Mouse (Mus musculus): ENCODE data around the gene Kdm2a.
"Not testable (repeated sequence)": the region's sequence is repeated elsewhere in the genome, so short reads cannot be mapped to it uniquely, and the experiment has no call there.

Kdm2a gene

DNA sequence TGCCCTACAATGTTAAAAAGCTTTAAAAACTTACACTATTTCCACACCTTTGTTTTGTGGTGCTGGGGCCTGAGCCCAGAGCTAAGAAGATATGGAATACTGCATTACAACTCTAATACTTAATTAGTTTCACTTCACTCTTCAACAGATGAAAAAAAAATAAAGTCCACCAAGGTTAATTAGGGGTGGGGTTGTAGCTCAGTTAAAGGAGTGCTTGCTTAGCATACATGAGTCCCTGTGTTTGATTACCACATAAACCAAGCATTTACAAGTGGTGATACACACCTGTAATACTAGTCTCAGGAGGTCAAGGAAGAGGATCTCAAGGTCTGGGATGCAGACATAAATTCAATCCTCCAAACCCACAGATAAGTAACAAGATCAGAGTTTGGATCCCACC lies 10.8 kb downstream of the Kdm2a start:
- Histone ChIP-seq H3K36me3 (ENCODE audit: control insufficient read depth, insufficient read depth, low read length, poor library complexity, severe bottlenecking) (0 out of 2 replicates have a peak, but pooled peaks cover 3% of the 10 kb centered on the region), H3K27me3 (ENCODE audit: control insufficient read depth, insufficient read depth, low read length, poor library complexity, severe bottlenecking) (no peaks in the 10 kb centered on the region)
- DNase-seq (ENCODE audit: low read depth, low spot score): no peak

DNA sequence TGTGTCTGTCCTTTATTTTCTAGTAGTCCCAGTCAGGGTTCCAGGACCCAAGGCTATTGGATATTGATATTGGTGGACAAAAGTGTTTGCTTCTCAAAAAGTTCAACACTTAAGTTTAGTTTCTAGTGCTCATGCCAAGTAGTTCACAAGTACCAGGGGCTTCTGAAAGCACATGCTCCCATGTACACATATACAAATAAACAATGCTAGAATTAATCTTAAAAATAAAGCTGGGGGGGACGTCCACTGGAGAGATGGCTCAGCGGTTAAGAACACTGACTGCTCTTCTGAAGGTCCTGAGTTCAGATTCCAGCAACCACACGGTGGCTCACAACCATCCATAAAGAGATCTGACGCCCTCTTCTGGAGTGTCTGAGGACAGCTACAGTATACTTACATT lies 13.1 kb downstream of the Kdm2a start:
- no peak for DNase-seq (ENCODE audit: low read depth, low spot score)
- Histone ChIP-seq H3K27me3 (ENCODE audit: control insufficient read depth, insufficient read depth, low read length, poor library complexity, severe bottlenecking) (no peaks in the 10 kb centered on the region), H3K36me3 (ENCODE audit: control insufficient read depth, insufficient read depth, low read length, poor library complexity, severe bottlenecking) (peaks cover 4% of the 10 kb centered on the region; the same call in 1 of the 2 replicates)

DNA sequence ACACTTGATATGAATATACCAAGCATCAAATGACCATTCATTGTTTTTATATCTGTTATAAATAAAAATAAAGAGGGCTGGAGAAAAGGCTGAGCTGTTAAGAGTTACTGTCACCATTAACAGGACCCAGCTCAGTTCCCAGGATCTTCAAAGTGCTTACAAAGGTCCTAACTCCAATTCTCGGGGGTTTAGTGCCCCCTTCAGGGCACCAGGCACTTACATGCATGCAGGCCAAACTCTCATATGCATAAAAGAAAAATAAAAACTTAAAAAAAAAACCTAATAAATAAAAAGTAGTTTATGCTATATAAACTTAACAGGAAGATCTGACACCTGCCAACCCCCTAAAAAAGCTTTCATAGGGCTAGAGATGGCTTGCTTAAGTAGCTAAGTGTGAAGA lies 13.8 kb downstream of the Kdm2a start:
- DNase-seq (ENCODE audit: low read depth, low spot score): peak; percentile 41
- Histone ChIP-seq H3K36me3 (ENCODE audit: control insufficient read depth, insufficient read depth, low read length, poor library complexity, severe bottlenecking) (peaks cover 4% of the 10 kb centered on the region; the same call in 1 of the 2 replicates), H3K27me3 (ENCODE audit: control insufficient read depth, insufficient read depth, low read length, poor library complexity, severe bottlenecking) (no peaks in the 10 kb centered on the region)

DNA sequence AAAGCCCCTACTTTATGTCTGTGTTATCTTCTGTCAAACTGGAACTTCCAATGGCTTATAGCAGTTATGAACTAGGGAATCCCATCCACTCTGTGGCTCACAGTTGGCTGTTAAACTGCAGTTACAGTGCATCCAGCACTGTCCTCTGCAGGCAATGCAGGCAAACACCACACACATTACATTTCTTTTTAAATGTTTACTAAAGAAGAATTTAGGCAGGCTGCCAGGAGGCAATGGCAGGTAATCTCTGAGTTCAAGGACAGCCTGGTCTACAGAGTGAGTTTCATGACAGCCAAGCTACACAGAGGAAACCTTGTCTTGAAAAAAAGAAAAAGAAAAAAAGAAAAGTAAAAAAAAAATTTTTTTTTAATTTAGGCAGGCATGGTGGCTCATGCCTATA lies 14.8 kb downstream of the Kdm2a start:
- Histone ChIP-seq H3K36me3 (ENCODE audit: control insufficient read depth, insufficient read depth, low read length, poor library complexity, severe bottlenecking) (peaks cover 5% of the 10 kb centered on the region; the same call in 1 of the 2 replicates), H3K27me3 (ENCODE audit: control insufficient read depth, insufficient read depth, low read length, poor library complexity, severe bottlenecking) (no peaks in the 10 kb centered on the region)
- DNase-seq (ENCODE audit: low read depth, low spot score): no peak

DNA sequence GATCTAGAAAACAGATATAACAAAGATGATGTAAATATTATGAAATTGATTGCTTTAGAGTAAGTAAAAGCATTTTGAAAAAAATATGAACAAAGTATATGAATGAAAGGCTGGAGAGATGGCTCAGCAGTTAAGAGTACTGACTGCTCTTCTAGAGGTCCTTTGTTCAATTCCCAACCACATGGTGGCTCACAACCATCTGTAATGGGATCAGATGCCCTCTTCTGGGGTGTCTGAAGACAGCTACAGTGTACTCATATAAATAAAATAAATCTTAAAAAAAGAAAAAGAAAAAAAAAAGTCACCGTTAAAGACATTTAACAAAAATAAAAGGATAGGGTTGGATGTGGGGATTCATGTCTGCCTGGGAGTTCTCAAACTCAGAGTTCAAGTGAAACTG lies 15.8 kb downstream of the Kdm2a start:
- not testable (repeated sequence) for H3K27me3 ChIP-seq (ENCODE audit: control insufficient read depth, insufficient read depth, low read length, poor library complexity, severe bottlenecking); DNase-seq (ENCODE audit: low read depth, low spot score); H3K36me3 ChIP-seq (ENCODE audit: control insufficient read depth, insufficient read depth, low read length, poor library complexity, severe bottlenecking)

DNA sequence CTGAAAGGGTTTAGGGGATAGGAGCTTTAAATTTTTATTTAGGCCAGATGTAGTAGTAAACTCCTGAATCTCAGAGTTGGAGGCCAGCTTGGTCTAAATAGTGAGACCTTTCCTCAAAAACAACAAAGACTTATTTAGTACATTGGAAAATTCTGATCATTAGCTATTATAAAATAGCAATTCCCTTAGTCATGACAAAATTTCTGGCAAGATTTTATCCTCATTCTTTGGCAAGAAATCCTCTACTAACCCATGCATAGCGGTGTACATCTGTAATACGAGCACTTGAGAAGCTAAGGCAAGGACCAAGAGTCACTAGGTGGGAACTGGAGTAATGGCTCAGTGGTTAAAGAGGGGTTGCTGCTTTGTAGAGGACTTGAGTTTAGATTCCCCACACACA lies 27.4 kb downstream of the Kdm2a start:
- no peak for DNase-seq (ENCODE audit: low read depth, low spot score)
- Histone ChIP-seq H3K36me3 (ENCODE audit: control insufficient read depth, insufficient read depth, low read length, poor library complexity, severe bottlenecking) (no peaks in the 10 kb centered on the region), H3K27me3 (ENCODE audit: control insufficient read depth, insufficient read depth, low read length, poor library complexity, severe bottlenecking) (no peaks in the 10 kb centered on the region)

DNA sequence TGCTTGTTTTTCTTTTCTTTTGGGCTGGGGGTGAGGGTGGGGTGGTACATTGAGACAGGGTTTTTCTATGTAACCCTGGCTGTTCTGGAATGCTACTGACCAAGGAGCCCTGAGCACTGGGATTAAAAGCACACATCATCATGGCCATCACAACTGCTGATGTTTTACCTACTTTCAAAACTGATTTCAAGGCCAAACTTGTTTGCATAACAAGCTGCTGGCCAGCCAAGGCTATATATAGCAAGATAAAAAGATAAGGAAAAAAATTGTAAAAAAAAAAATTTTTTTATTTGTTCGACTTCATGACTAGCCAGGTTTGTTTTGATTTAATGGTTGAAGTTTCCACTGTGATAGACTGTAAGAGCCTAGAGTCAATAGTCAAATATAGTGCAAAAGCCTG lies 27.8 kb downstream of the Kdm2a start:
- H3K27me3 ChIP-seq (ENCODE audit: control insufficient read depth, insufficient read depth, low read length, poor library complexity, severe bottlenecking): no peaks in the 10 kb centered on the region
- no peaks in the 10 kb centered on the region for H3K36me3 ChIP-seq (ENCODE audit: control insufficient read depth, insufficient read depth, low read length, poor library complexity, severe bottlenecking)
- no peak for DNase-seq (ENCODE audit: low read depth, low spot score)

DNA sequence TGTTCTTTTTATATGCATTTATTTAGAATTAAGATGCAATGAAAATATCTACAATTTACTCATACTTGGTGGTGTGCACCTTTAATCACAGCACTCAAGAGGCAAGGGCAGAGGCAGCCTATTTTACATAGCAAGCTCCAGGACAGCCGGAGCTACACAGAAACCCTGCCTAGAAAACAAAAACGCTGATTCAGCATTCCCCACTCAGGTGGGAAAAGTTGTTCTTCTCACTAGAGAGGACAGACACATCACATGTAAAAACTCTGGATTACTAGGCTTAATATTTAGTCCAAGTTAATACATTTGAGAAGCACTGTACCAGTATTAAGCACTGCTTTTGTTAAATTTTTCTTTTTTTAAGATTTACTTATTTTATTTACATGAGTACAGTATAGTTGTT lies 48.6 kb downstream of the Kdm2a start:
- DNase-seq (ENCODE audit: low read depth, low spot score): no peak
- no peaks in the 10 kb centered on the region for H3K27me3 ChIP-seq (ENCODE audit: control insufficient read depth, insufficient read depth, low read length, poor library complexity, severe bottlenecking)
- peaks cover 20% of the 10 kb centered on the region for H3K36me3 ChIP-seq (ENCODE audit: control insufficient read depth, insufficient read depth, low read length, poor library complexity, severe bottlenecking)

DNA sequence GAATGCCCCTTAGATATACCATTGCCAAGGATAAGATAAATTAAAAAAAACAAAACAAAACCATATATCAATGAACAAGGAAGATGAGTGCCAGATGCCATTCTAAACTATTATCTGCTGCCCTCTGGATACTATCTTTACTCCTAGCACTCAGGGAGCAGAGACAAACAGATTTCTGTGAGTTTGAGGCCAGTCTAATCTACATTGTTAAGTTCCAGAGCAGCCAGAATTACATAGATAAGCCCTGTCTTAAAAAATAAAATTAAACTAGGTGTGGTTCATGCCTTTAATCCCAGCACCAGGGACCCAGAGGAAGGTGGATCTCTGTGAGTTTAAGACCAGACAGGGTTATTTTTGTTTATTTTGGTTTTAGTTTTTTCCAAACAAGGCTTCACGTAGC lies 51.6 kb downstream of the Kdm2a start:
- no peaks in the 10 kb centered on the region for H3K27me3 ChIP-seq (ENCODE audit: control insufficient read depth, insufficient read depth, low read length, poor library complexity, severe bottlenecking)
- H3K36me3 ChIP-seq (ENCODE audit: control insufficient read depth, insufficient read depth, low read length, poor library complexity, severe bottlenecking): peaks cover 28% of the 10 kb centered on the region
- DNase-seq (ENCODE audit: low read depth, low spot score): no peak

DNA sequence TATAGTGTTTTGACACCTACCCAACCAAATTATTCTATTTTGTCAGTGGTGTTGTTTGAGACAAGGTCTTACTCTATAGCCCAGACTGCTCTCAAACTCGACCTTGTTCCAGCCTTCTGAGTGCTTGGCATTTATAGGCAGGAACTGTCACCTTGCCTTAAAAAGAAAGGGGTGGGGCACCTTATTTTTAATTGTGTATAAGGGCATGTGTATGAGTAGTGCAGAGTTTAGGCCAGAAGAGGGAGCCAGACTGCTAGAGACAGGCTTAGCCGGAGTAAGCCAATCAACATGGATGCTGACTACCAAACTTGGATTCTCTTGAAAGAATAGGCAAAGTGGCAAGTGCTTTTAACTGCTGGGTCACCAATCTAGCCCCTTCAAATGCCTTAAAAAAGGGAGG lies 59.9 kb downstream of the Kdm2a start:
- DNase-seq (ENCODE audit: low read depth, low spot score): peak; percentile 86
- Histone ChIP-seq H3K36me3 (ENCODE audit: control insufficient read depth, insufficient read depth, low read length, poor library complexity, severe bottlenecking) (peaks cover 19% of the 10 kb centered on the region), H3K27me3 (ENCODE audit: control insufficient read depth, insufficient read depth, low read length, poor library complexity, severe bottlenecking) (no peaks in the 10 kb centered on the region)

DNA sequence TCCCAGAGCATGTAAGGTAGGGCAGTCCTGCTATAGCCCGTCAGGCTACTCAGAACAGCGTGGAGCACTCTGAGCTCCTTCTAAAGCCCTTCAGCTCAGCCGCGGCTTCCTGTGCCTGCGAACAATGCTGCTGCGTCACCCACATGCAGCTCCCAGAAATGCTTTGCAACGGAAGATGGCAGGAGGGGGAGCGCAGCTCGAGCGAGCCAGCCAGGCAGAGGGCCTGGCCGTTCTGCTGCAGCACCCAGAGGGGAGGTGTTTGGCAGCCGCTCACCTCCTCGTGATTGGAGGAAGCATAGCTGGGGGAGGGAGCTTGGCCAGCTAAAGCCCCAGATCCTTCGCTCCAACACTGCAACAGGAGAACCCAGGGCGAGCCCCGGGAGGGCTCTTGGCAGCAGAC lies 64.3 kb downstream of the Kdm2a start:
- Histone ChIP-seq H3K27me3 (ENCODE audit: control insufficient read depth, insufficient read depth, low read length, poor library complexity, severe bottlenecking) (no peaks in the 10 kb centered on the region), H3K36me3 (ENCODE audit: control insufficient read depth, insufficient read depth, low read length, poor library complexity, severe bottlenecking) (peaks cover 5% of the 10 kb centered on the region)
- DNase-seq (ENCODE audit: low read depth, low spot score): peak; percentile 90

DNA sequence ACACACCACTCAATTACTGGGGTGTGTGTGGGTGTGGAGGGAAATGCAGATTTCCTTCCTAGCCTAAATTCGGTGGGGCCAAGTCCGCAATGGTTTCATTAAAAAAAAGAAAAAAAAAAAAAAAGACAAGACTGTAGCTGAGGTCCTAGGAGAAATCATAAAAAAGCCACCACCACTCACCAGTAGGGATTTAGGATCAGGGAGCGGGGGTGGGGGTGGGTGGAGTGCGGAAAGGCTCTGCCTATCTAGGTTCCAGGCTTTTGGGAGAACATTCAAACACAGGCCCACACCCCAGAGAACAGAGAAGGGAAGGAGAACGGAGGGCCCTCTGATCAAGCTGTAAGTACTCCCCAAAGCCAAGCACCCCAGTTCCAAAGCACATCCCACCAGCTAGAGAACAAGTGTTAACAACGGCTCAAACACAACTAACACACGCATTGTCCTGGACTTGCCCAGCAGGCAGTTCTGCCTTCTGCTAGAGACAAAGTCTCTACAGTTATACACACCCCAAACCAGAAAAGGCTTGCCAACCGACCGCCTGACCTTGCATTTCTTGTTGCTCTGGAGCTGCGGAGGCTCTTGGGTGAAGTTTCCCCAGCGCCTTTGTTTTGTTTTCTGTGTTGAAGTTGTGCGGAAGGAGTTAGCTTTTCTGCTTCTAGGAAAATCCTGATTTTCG lies 64.8 kb downstream of the Kdm2a start:
- Histone ChIP-seq H3K36me3 (ENCODE audit: control insufficient read depth, insufficient read depth, low read length, poor library complexity, severe bottlenecking) (peaks cover 7% of the 10 kb centered on the region), H3K27me3 (ENCODE audit: control insufficient read depth, insufficient read depth, low read length, poor library complexity, severe bottlenecking) (no peaks in the 10 kb centered on the region)
- DNase-seq (ENCODE audit: low read depth, low spot score): no peak

DNA sequence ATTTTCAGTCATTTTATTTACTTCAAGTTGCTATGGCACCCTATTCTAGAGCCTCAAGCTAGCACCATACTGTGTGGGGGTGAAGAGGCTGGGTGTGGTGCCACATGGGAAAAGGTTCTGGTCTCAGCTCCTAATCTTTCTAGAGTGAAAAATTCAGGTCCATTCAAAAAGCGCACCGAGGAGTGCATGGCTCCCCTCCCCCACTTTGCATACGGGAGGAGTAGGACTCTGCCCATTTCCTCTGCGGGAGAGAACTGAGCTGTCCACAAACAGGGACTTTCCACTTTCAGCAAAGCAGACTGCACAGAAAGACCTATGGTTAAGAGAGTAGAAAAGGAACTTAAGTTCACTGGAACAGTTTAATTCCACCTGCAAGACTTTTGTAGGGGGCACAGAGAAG lies 65.4 kb downstream of the Kdm2a start:
- DNase-seq (ENCODE audit: low read depth, low spot score): peak; percentile 83
- H3K36me3 ChIP-seq (ENCODE audit: control insufficient read depth, insufficient read depth, low read length, poor library complexity, severe bottlenecking): peaks cover 12% of the 10 kb centered on the region
- H3K27me3 ChIP-seq (ENCODE audit: control insufficient read depth, insufficient read depth, low read length, poor library complexity, severe bottlenecking): no peaks in the 10 kb centered on the region

DNA sequence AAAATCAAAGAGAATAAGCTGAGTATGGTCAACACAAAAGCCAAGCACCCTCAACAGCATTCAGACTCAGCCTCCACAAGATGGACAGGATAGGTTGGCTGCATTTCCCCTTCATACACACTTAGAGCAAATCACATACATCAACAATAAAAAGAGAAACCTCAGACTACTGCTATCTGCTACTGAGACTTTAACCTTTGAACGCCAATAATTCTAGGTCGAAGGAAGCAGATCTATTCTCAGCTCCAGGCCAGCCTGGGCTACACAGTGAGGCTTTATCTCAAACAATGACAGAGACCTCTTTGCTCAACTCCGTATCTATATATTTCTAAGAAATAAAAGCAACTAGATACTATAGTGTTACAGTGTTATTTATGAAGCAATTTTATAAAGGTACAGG lies 66.8 kb downstream of the Kdm2a start:
- no peaks in the 10 kb centered on the region for H3K27me3 ChIP-seq (ENCODE audit: control insufficient read depth, insufficient read depth, low read length, poor library complexity, severe bottlenecking)
- peaks cover 22% of the 10 kb centered on the region for H3K36me3 ChIP-seq (ENCODE audit: control insufficient read depth, insufficient read depth, low read length, poor library complexity, severe bottlenecking)
- DNase-seq (ENCODE audit: low read depth, low spot score): no peak

DNA sequence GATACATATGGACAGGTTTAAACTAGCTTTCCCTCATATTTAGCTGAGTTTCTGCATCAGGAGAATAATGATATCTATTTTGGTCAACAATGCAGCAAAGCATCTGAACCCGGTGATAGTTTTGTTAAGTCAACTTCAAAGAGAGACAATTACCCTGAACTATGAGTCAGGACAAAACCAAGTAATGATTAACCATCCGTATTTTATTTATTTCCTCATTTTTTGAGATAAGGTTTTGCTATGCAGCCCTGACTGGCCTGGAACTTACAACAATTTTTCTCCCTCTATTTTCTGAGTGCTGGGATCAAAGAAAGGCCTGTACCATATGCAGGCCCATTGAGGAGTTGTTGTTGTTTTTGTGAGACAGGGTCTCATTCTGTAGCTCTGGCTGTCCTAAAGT lies 67.5 kb downstream of the Kdm2a start:
- no peak for DNase-seq (ENCODE audit: low read depth, low spot score)
- Histone ChIP-seq H3K36me3 (ENCODE audit: control insufficient read depth, insufficient read depth, low read length, poor library complexity, severe bottlenecking) (peaks cover 23% of the 10 kb centered on the region), H3K27me3 (ENCODE audit: control insufficient read depth, insufficient read depth, low read length, poor library complexity, severe bottlenecking) (no peaks in the 10 kb centered on the region)

DNA sequence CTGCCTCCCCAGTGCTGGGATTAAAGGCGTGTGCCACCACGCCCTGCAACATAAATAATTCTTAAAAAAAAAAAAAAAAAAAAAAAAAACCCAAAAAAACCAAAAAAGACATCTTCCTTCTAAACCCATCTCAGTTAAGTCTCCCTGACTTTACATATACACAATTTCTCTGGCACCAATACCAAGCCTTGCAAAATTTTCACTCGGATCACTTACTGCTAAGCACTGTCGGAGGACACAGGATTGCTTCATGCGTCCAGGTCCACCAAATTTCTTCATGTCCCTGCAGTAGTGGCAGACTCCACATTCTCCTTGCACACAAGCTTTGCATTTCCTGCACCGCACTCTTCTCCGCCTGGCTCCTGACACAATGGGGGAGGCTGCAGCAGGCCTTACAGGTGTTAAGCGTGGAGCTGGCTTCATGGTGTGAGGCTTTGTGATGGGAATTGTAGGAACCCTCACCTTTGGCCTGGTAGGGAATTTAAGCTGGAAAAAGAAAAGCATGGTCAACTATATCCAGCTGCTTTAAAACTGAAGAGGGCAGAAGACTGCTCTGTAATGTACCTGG lies 69.3 kb downstream of the Kdm2a start:
- Histone ChIP-seq H3K36me3 (ENCODE audit: control insufficient read depth, insufficient read depth, low read length, poor library complexity, severe bottlenecking) (peaks cover 33% of the 10 kb centered on the region), H3K27me3 (ENCODE audit: control insufficient read depth, insufficient read depth, low read length, poor library complexity, severe bottlenecking) (no peaks in the 10 kb centered on the region)
- no peak for DNase-seq (ENCODE audit: low read depth, low spot score)
